Mouse (Mus musculus): ENCODE measurements around the gene Rilp. TPM values are rescaled to one million over a fixed set of nuclear protein-coding genes. Genes with fewer than 3 reads are reported as not detected.

The Rilp gene
- polyA plus RNA-seq, 1 experiment from 2014 or later, result 2.0 TPM

GRCm38 (mm10) chr11:75467512-75468215 lies 42.2 kb upstream of the Rilp start:
- H3K9me3 ChIP-seq, result no peaks in the 10 kb centered on the region
- peak overlapping the region; percentile 48 for H3K4me2 ChIP-seq
- 15% methylated on average over 19 of the region's 19 CpGs for WGBS
- H3K4me1 ChIP-seq, result peaks cover 13% of the 10 kb centered on the region
- H3K9ac ChIP-seq, result 0 out of 2 replicates have a peak overlapping the region, but pooled peaks have one; percentile 16
- H3K4me3 ChIP-seq, result peak overlapping the region; percentile 23
- no peak for ATAC-seq (replicated peaks)
- no peak overlapping the region for H3K27ac ChIP-seq
- peaks cover 12% of the 10 kb centered on the region for H3K36me3 ChIP-seq (replicated peaks)
- H3K27me3 ChIP-seq (replicated peaks), result peaks cover 7% of the 10 kb centered on the region; the same call in 1 of the 2 replicates

GRCm38 (mm10) chr11:75468410-75468809 lies 41.5 kb upstream of the Rilp start:
- ATAC-seq (replicated peaks), result no peak
- Histone ChIP-seq H3K4me1 (peaks cover 7% of the 10 kb centered on the region; the same call in 1 of the 2 replicates), H3K27me3 (replicated peaks) (peaks cover 3% of the 10 kb centered on the region; the same call in 1 of the 2 replicates), H3K9me3 (no peaks in the 10 kb centered on the region), H3K4me3 (no peak overlapping the region), H3K4me2 (peak overlapping the region; percentile 48), H3K9ac (no peak overlapping the region), H3K27ac (no peak overlapping the region), H3K36me3 (replicated peaks) (peaks cover 12% of the 10 kb centered on the region)
- 68% methylated on average over 7 of the region's 7 CpGs for WGBS

- Histone ChIP-seq H3K27ac (no peak overlapping the region), H3K36me3 (replicated peaks) (peaks cover 12% of the 10 kb centered on the region), H3K9ac (no peak overlapping the region), H3K4me1 (peaks cover 7% of the 10 kb centered on the region; the same call in 1 of the 2 replicates), H3K4me3 (no peak overlapping the region), H3K9me3 (no peaks in the 10 kb centered on the region), H3K4me2 (no peak overlapping the region), H3K27me3 (replicated peaks) (peaks cover 3% of the 10 kb centered on the region; the same call in 1 of the 2 replicates)
- WGBS, result 93% methylated on average over 4 of the region's 4 CpGs
- ATAC-seq (replicated peaks), result no peak
These were observed 40.6 kb upstream of the Rilp start for GRCm38 (mm10) chr11:75469261-75469660.

- Histone ChIP-seq H3K36me3 (replicated peaks) (peaks cover 3% of the 10 kb centered on the region), H3K27ac (no peak overlapping the region), H3K4me1 (peaks cover 7% of the 10 kb centered on the region; the same call in 1 of the 2 replicates), H3K9ac (no peak overlapping the region), H3K4me2 (no peak overlapping the region), H3K9me3 (no peaks in the 10 kb centered on the region), H3K27me3 (replicated peaks) (peaks cover 3% of the 10 kb centered on the region; the same call in 1 of the 2 replicates), H3K4me3 (no peak overlapping the region)
- WGBS, result 88% methylated on average over 3 of the region's 3 CpGs
- no peak for ATAC-seq (replicated peaks)
These were observed 39.2 kb upstream of the Rilp start for GRCm38 (mm10) chr11:75470675-75471074.

- ATAC-seq (replicated peaks), result no peak
- Histone ChIP-seq H3K27me3 (replicated peaks) (peaks cover 2% of the 10 kb centered on the region; the same call in 1 of the 2 replicates), H3K27ac (no peak overlapping the region), H3K4me2 (no peak overlapping the region), H3K36me3 (replicated peaks) (no peaks in the 10 kb centered on the region), H3K4me3 (no peak overlapping the region), H3K4me1 (peaks cover 6% of the 10 kb centered on the region; the same call in 1 of the 2 replicates), H3K9ac (no peak overlapping the region), H3K9me3 (no peaks in the 10 kb centered on the region)
- 81% methylated on average over 11 of the region's 11 CpGs for WGBS
These were observed 37.3 kb upstream of the Rilp start for GRCm38 (mm10) chr11:75472469-75473081.

- Histone ChIP-seq H3K4me2 (no peak overlapping the region), H3K36me3 (replicated peaks) (no peaks in the 10 kb centered on the region), H3K9ac (no peak overlapping the region), H3K27ac (no peak overlapping the region), H3K27me3 (replicated peaks) (no peaks in the 10 kb centered on the region; the same call in 1 of the 2 replicates), H3K4me1 (no peaks in the 10 kb centered on the region), H3K4me3 (no peak overlapping the region), H3K9me3 (no peaks in the 10 kb centered on the region)
- ATAC-seq (replicated peaks), result no peak
- 59% methylated on average over 7 of the region's 7 CpGs for WGBS
These were observed 36.5 kb upstream of the Rilp start for GRCm38 (mm10) chr11:75473376-75473775.

GRCm38 (mm10) chr11:75486192-75486591 lies 23.7 kb upstream of the Rilp start:
- 20% methylated on average over 3 of the region's 3 CpGs for WGBS
- Histone ChIP-seq H3K36me3 (replicated peaks) (peaks cover 17% of the 10 kb centered on the region), H3K9me3 (no peaks in the 10 kb centered on the region), H3K9ac (no peak overlapping the region), H3K27me3 (replicated peaks) (no peaks in the 10 kb centered on the region), H3K4me3 (peak overlapping the region; percentile 52), H3K4me1 (peaks cover 14% of the 10 kb centered on the region), H3K27ac (peak overlapping the region; percentile 65; the same call in 1 of the 2 replicates), H3K4me2 (peak overlapping the region; percentile 45)
- ATAC-seq (replicated peaks), result no peak; the same call in 1 of the 2 replicates

GRCm38 (mm10) chr11:75486601-75487285 lies 23.2 kb upstream of the Rilp start, which contains the start of gene Prpf8:
Gene Prpf8, plus strand, starts transcription at chr11:75486816.
- Histone ChIP-seq H3K9me3 (no peaks in the 10 kb centered on the region), H3K4me3 (peak within 1 kb of the TSS; percentile 52), H3K27me3 (replicated peaks) (no peaks in the 10 kb centered on the region), H3K4me2 (peak within 1 kb of the TSS; percentile 74), H3K36me3 (replicated peaks) (peaks cover 22% of the 10 kb centered on the region), H3K27ac (peak within 1 kb of the TSS; percentile 65), H3K9ac (peak within 1 kb of the TSS; percentile 71), H3K4me1 (peaks cover 14% of the 10 kb centered on the region)
- peak; percentile 100 for ATAC-seq (replicated peaks)
- WGBS, result under 1% methylated on average over 52 of the region's 52 CpGs

- H3K36me3 ChIP-seq (replicated peaks), result peaks cover 30% of the 10 kb centered on the region
- H3K4me2 ChIP-seq, result peak overlapping the region; percentile 74
- peak overlapping the region; percentile 71 for H3K9ac ChIP-seq
- no peak for ATAC-seq (replicated peaks)
- no peaks in the 10 kb centered on the region for H3K9me3 ChIP-seq
- H3K4me1 ChIP-seq, result peaks cover 14% of the 10 kb centered on the region
- no peaks in the 10 kb centered on the region for H3K27me3 ChIP-seq (replicated peaks)
- 53% methylated on average over 6 of the region's 6 CpGs for WGBS
- no peak overlapping the region for H3K27ac ChIP-seq
- peak overlapping the region; percentile 52 for H3K4me3 ChIP-seq
These were observed 22.4 kb upstream of the Rilp start for GRCm38 (mm10) chr11:75487496-75487895.

GRCm38 (mm10) chr11:75494296-75495049 lies 15.4 kb upstream of the Rilp start:
- Histone ChIP-seq H3K4me2 (no peak overlapping the region), H3K36me3 (replicated peaks) (peaks cover 95% of the 10 kb centered on the region), H3K27me3 (replicated peaks) (no peaks in the 10 kb centered on the region), H3K9ac (no peak overlapping the region), H3K4me3 (no peak overlapping the region), H3K9me3 (no peaks in the 10 kb centered on the region), H3K27ac (no peak overlapping the region), H3K4me1 (no peaks in the 10 kb centered on the region)
- ATAC-seq (replicated peaks), result no peak
- WGBS, result 96% methylated on average over 10 of the region's 10 CpGs

- H3K4me1 ChIP-seq, result no peaks in the 10 kb centered on the region
- 97% methylated on average over 1 of the region's 1 CpGs for WGBS
- H3K4me3 ChIP-seq, result no peak overlapping the region
- H3K9ac ChIP-seq, result no peak overlapping the region
- H3K4me2 ChIP-seq, result no peak overlapping the region
- no peak for ATAC-seq (replicated peaks)
- H3K27me3 ChIP-seq (replicated peaks), result no peaks in the 10 kb centered on the region
- H3K36me3 ChIP-seq (replicated peaks), result peaks cover 97% of the 10 kb centered on the region
- H3K27ac ChIP-seq, result no peak overlapping the region
- H3K9me3 ChIP-seq, result no peaks in the 10 kb centered on the region
These were observed 11.8 kb upstream of the Rilp start for GRCm38 (mm10) chr11:75498126-75498525.
